Mouse (Mus musculus) layer of hippocampus, adult 9-11 months (tissue): ENCODE data around the gene Olfr731.

ENCODE experiments used
- DNase-seq: peaks from one replicate; pipeline ENCODE4 v3.0.0; 2022

Olfr731 gene

DNA sequence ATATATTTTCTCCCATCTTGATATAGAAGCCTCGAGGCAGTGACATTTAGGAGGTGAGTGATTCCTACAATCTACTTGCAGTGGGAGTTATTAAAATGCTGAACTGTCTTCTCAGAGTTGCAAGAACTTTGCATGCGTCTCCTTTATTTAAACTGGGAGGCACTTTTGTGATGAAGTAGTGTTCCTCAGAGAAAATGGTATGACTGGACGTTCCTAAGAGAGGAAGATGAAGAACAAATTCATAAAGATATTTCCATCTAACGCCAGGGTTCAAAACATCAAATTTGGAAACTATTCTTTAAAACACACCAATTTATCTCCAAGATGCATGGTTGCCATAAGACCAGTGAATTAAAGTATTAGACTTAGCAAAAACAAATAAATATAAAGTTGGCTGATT, at the start of gene Olfr731:
Gene Olfr731, minus strand, starts transcription at position 101 of the 400 bp plus-strand sequence.
- DNase-seq: no peak

GRCm38 (mm10) chr14:50284106-50284505, 42.4 kb upstream of the Olfr731 start, which contains the start of gene Olfr732:
Gene Olfr732 (minus strand): TSS chr14:50284206.
- no peak for DNase-seq

DNA sequence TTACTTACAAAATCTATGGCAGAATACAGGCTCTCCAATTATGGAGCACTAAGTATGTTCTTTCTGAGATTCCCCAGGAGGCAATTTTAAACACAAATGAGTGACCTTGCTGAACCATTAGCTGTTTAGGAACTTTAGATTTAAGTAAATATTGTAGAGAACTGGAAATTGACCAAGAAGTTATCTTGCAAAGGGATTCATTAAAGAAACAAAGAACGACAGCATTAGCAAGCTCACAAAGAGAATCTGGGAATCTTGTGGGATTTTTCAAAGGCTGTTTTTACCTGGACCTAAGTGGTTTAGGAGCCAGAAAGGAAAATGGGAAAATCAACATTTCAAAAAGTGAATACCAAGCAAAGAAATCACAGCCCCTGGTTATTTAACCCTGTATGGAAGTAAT, 53.6 kb downstream of the Olfr731 start, which contains the start of gene Olfr730:
Gene Olfr730, minus strand, starts transcription at position 101 of the 400 bp plus-strand sequence.
- no peak for DNase-seq
